Mouse (Mus musculus): ENCODE results near the gene Olfr1066. TPM values are rescaled to one million over a fixed set of nuclear protein-coding genes. Genes with fewer than 3 reads are reported as not detected.
"Not testable (repeated sequence)": the region's sequence is repeated elsewhere in the genome, so short reads cannot be mapped to it uniquely, and the experiment has no call there.

Olfr1066 gene
- not detected in 2 replicates for polyA plus RNA-seq (2012; rRNA removed)

DNA sequence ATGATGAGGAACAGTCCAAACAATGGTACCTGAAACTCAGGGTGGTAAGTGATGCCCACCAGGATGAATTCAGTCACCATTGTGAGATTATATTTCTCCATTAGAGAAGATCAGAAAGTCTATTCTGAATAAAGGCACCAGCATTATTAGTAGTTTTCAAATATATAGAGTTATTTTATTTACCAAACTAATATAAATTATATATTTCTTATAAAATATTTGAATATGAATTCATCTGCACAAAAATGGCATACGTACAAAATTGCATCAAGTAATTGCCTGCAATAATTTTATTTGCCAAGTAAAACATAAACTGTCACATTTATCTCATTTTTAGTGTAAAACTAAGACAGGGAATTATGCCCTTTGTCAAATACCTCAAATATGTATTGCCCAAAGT lies at the start of gene Olfr1066:
Gene Olfr1066, minus strand, starts transcription at position 101 of the 400 bp plus-strand sequence.
- no peak for TF ChIP-seq CTCF (IDR thresholded peaks at IDR 0.05; ENCODE audit: extremely low read depth, insufficient read depth, low read length)
- TF ChIP-seq POLR2A (IDR thresholded peaks at IDR 0.05; ENCODE audit: extremely low read depth, insufficient read depth, low read length): no peak
- no peaks in the 10 kb centered on the region for H3K4me1 ChIP-seq (ENCODE audit: control insufficient read depth, insufficient read depth, low read length)
- no peak within 1 kb of the TSS for H3K4me3 ChIP-seq (ENCODE audit: insufficient read depth, low read length)
- no peak within 1 kb of the TSS for H3K27ac ChIP-seq (ENCODE audit: insufficient read depth, low read length)

DNA sequence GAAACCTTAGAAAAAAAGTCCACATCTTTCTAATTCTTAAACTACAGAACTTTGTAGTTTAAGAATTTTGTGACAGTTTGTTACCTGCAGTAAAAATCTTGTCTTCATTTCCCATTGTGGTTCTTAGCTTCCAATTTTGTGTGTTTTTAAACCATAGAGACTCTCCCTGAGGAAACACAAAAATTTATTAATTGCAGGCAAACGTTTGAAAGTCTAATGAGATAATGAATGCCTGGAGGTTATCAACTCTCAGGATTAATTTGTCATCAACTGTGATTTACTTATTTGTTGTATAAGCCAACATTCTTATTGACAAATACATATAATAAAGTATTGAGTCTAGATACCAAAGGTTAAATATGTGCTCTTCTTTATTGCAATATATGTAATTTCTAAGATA lies 31.2 kb upstream of the Olfr1066 start, which contains the start of gene Olfr228:
Gene Olfr228, minus strand, starts transcription at position 101 of the 400 bp plus-strand sequence.
- no peak for TF ChIP-seq POLR2A (IDR thresholded peaks at IDR 0.05; ENCODE audit: extremely low read depth, insufficient read depth, low read length)
- no peaks in the 10 kb centered on the region for H3K4me1 ChIP-seq (ENCODE audit: control insufficient read depth, insufficient read depth, low read length)
- H3K4me3 ChIP-seq (ENCODE audit: insufficient read depth, low read length): no peak within 1 kb of the TSS
- no peak within 1 kb of the TSS for H3K27ac ChIP-seq (ENCODE audit: insufficient read depth, low read length)

DNA sequence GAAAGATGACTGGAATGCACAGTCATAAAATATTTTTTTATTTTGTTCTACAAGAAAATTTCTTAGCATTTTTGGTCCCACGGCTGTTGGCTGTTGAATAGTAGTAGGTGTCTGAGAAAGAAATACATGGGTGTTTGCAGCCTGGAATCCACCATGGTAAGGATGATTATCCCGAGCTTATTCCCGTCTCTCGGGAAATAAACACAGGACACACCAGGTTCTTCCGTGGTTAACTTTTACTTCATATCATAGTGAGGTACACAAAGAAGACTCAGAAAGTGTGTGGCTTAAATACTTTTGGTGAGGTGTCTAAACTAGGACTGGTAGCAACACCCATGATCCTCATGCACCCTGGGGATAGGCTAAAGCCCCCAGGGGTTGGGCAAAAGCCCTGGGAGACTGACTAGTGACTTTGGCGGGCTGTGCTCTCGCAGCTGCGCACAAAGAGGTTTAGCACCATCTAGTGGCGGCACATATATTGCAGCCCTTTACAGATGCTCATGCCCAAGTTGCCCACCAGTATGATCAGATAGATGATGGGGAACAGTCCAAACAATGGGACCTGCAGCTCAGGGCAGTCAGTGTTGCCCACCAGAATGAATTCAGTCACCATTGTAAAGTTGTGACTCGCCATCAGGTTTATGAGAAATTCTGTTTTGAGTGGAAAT lies 8.5 kb upstream of the Olfr1066 start:
- no peak overlapping the region for H3K27ac ChIP-seq (ENCODE audit: insufficient read depth, low read length)
- H3K4me3 ChIP-seq (ENCODE audit: insufficient read depth, low read length): no peak overlapping the region
- TF ChIP-seq POLR2A (IDR thresholded peaks at IDR 0.05; ENCODE audit: extremely low read depth, insufficient read depth, low read length) (no peak), CTCF (IDR thresholded peaks at IDR 0.05; ENCODE audit: extremely low read depth, insufficient read depth, low read length) (peak; percentile 47)
- no peaks in the 10 kb centered on the region for H3K4me1 ChIP-seq (ENCODE audit: control insufficient read depth, insufficient read depth, low read length)

DNA sequence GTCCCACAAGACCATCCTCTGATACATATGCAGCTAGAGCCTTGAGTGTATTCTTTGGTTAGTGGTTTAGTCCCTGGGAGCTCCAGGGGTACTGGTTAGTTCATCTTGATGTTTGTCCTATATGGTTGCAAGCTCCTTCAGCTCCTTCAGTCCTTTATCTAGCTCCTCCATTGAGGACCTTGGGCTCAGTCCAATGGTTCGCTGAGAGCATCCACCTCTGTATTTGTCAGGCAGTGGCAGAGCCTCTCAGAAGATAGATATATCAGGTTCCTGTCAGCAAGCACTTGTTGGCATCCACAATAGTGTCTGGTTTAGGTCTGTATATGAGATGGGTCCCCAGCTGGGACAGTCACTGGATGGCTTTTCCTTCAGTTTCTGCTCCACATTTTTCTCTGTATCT lies 4.4 kb upstream of the Olfr1066 start:
- H3K27ac ChIP-seq (ENCODE audit: insufficient read depth, low read length): no peak overlapping the region
- no peaks in the 10 kb centered on the region for H3K4me1 ChIP-seq (ENCODE audit: control insufficient read depth, insufficient read depth, low read length)
- no peak overlapping the region for H3K4me3 ChIP-seq (ENCODE audit: insufficient read depth, low read length)
- TF ChIP-seq POLR2A (IDR thresholded peaks at IDR 0.05; ENCODE audit: extremely low read depth, insufficient read depth, low read length): no peak
- no peak for TF ChIP-seq CTCF (IDR thresholded peaks at IDR 0.05; ENCODE audit: extremely low read depth, insufficient read depth, low read length)

DNA sequence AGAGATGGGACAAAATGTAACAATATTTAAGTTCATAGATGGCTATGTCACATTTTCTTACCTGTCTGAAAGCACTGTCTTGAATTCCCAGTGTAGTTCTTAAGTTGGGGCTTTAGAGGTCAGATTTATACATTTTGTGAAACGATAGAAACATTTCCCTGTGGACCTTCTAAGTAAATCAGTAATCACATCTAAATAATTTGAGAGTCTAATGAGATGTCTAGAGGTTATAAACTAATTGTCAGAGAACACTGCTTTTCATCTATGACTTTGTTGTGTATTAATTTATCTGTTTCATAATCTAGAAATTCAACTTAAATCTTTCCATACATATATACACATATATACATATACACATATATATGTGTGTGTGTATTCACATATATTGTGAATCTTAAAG lies 5.6 kb downstream of the Olfr1066 start, which contains the start of gene Olfr1065:
Gene Olfr1065, minus strand, starts transcription at position 101 of the 400 bp plus-strand sequence.
- H3K4me3 ChIP-seq (ENCODE audit: insufficient read depth, low read length); H3K27ac ChIP-seq (ENCODE audit: insufficient read depth, low read length); H3K4me1 ChIP-seq (ENCODE audit: control insufficient read depth, insufficient read depth, low read length): not testable (repeated sequence)

DNA sequence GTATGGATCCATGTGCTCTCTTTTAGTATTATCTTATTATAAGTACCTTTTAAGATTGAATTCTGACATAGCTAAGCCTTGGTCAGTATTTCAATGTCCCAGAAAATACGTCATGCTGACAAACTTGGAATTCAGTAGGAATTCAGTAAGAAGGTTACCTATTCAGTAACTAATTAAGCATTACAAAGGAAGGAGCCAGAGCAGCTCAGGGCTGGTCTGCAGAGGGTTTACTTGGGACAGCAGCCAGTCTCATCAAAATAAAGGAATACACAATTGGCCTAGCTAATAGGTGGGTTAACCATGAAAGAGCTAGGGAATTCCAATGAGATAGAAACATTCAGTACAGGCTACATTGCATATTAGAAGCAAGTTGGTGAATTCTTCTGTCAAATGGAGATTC lies 14.0 kb downstream of the Olfr1066 start:
- H3K27ac ChIP-seq (ENCODE audit: insufficient read depth, low read length); H3K4me1 ChIP-seq (ENCODE audit: control insufficient read depth, insufficient read depth, low read length); H3K4me3 ChIP-seq (ENCODE audit: insufficient read depth, low read length): not testable (repeated sequence)

DNA sequence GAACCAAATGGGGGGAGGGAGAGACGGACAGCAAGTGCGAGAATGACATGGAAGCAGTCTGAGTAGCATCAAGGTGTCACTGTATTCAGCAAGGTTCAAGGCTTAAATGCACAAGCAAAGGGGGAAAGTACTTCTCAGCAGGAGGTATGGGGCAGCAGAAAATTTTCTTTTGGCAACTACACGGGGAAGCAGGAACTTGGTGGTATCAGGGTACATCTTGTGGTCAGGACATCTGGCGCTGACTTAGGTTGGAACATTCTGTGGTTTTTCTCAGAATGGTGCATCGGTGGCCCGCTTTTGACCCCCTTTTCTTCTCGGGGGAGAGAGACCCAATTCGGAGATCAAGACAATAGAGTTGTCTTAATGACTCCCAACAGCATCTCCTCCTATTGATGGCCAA lies 27.6 kb downstream of the Olfr1066 start:
- not testable (repeated sequence) for H3K27ac ChIP-seq (ENCODE audit: insufficient read depth, low read length); H3K4me1 ChIP-seq (ENCODE audit: control insufficient read depth, insufficient read depth, low read length); H3K4me3 ChIP-seq (ENCODE audit: insufficient read depth, low read length)

DNA sequence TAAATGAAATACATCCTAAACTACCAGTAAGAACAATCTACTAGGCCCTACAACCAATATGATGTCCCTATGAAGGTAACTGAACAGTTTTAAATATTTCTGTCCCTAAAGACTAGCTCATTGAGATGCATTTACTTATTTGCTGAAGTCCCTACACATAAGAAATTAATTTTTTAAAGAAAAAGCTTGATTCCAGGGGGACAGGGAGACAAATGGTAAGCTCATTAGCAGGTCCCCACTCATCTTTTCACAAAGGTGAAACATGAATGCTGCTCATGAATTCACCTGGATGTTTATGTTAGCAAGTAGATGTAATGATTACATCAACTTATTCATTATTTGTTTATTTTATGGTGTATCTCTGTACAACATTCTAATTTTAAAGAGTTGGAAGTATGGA lies 29.4 kb downstream of the Olfr1066 start, which contains the start of gene Olfr1062:
Gene Olfr1062, minus strand, starts transcription at position 101 of the 400 bp plus-strand sequence.
- not testable (repeated sequence) for H3K4me1 ChIP-seq (ENCODE audit: control insufficient read depth, insufficient read depth, low read length); H3K27ac ChIP-seq (ENCODE audit: insufficient read depth, low read length); H3K4me3 ChIP-seq (ENCODE audit: insufficient read depth, low read length)

DNA sequence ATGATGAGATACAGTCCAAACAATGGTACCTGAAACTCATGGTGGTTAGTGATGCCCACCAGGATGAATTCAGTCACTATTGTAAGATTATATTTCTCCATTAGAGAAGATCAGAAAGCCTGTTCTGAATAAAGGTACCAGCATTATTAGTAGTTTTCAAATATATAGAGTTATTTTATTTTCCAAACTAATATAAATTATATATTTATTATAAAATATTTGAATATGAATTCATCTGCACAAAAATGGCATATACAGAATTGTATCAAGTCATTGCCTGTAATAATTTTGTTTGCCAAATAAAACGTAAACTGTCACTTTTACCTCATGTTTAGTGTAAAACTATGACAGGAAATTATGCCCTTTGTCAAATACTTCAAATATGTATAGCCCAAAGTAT lies 42.1 kb downstream of the Olfr1066 start, which contains the start of gene Olfr1061:
Gene Olfr1061, minus strand, starts transcription at position 101 of the 400 bp plus-strand sequence.
- TF ChIP-seq POLR2A (IDR thresholded peaks at IDR 0.05; ENCODE audit: extremely low read depth, insufficient read depth, low read length) (no peak), CTCF (IDR thresholded peaks at IDR 0.05; ENCODE audit: extremely low read depth, insufficient read depth, low read length) (no peak)
- Histone ChIP-seq H3K27ac (ENCODE audit: insufficient read depth, low read length) (no peak within 1 kb of the TSS), H3K4me3 (ENCODE audit: insufficient read depth, low read length) (no peak within 1 kb of the TSS), H3K4me1 (ENCODE audit: control insufficient read depth, insufficient read depth, low read length) (no peaks in the 10 kb centered on the region)

Other genes with a start within 250 kb of the Olfr1066 start
- gene Olfr1046, start 237.0 kb downstream of the Olfr1066 start, polyA plus RNA-seq (2012; rRNA removed): not detected in 2 replicates
- not detected in 2 replicates for gene Olfr1047, start 224.9 kb downstream of the Olfr1066 start, polyA plus RNA-seq (2012; rRNA removed)
- not detected in 2 replicates for gene Olfr1048, start 216.0 kb downstream of the Olfr1066 start, polyA plus RNA-seq (2012; rRNA removed)
- not detected in 2 replicates for gene Olfr1049, start 197.9 kb downstream of the Olfr1066 start, polyA plus RNA-seq (2012; rRNA removed)
- not detected in 2 replicates for gene Olfr1051, start 177.2 kb downstream of the Olfr1066 start, polyA plus RNA-seq (2012; rRNA removed)
- gene Olfr1052, start 163.8 kb downstream of the Olfr1066 start, polyA plus RNA-seq (2012; rRNA removed): not detected in 2 replicates
- not detected in 2 replicates for gene Olfr1053, start 141.0 kb downstream of the Olfr1066 start, polyA plus RNA-seq (2012; rRNA removed)
- gene Olfr1054, start 120.8 kb downstream of the Olfr1066 start, polyA plus RNA-seq (2012; rRNA removed): not detected in 2 replicates
- not detected in 2 replicates for gene Olfr1055, start 106.0 kb downstream of the Olfr1066 start, polyA plus RNA-seq (2012; rRNA removed)
- gene Olfr1056, start 93.8 kb downstream of the Olfr1066 start, polyA plus RNA-seq (2012; rRNA removed): not detected in 2 replicates
- not detected in 2 replicates for gene Olfr1057, start 77.9 kb downstream of the Olfr1066 start, polyA plus RNA-seq (2012; rRNA removed)
- gene Olfr1058, start 67.7 kb downstream of the Olfr1066 start, polyA plus RNA-seq (2012; rRNA removed): not detected in 2 replicates
- not detected in 2 replicates for gene Olfr1061, start 42.2 kb downstream of the Olfr1066 start, polyA plus RNA-seq (2012; rRNA removed)
- not detected in 2 replicates for gene Olfr1062, start 29.5 kb downstream of the Olfr1066 start, polyA plus RNA-seq (2012; rRNA removed)
- gene Olfr1065, start 5.7 kb downstream of the Olfr1066 start, polyA plus RNA-seq (2012; rRNA removed): not detected in 2 replicates
- gene Olfr228, start 31.1 kb upstream of the Olfr1066 start, polyA plus RNA-seq (2012; rRNA removed): not detected in 2 replicates
- gene Olfr1076, start 52.2 kb upstream of the Olfr1066 start, polyA plus RNA-seq (2012; rRNA removed): not detected in 2 replicates
- not detected in 2 replicates for gene Olfr1079, start 86.2 kb upstream of the Olfr1066 start, polyA plus RNA-seq (2012; rRNA removed)
- gene Olfr1080, start 102.0 kb upstream of the Olfr1066 start, polyA plus RNA-seq (2012; rRNA removed): not detected in 2 replicates
- not detected in 2 replicates for gene Olfr1082, start 142.7 kb upstream of the Olfr1066 start, polyA plus RNA-seq (2012; rRNA removed)
- gene Olfr1084, start 183.5 kb upstream of the Olfr1066 start, polyA plus RNA-seq (2012; rRNA removed): not detected in 2 replicates
- gene Olfr1085, start 205.8 kb upstream of the Olfr1066 start, polyA plus RNA-seq (2012; rRNA removed): not detected in 2 replicates
- not detected in 2 replicates for gene Olfr1086, start 223.8 kb upstream of the Olfr1066 start, polyA plus RNA-seq (2012; rRNA removed)
- gene Olfr1087, start 242.1 kb upstream of the Olfr1066 start, polyA plus RNA-seq (2012; rRNA removed): not detected in 2 replicates